Mouse (Mus musculus) cerebellum, adult (tissue): Measurements from ENCODE around the gene Dennd1b.

Experiments used
- ATAC-seq: cut with Nextera tagmentation; 2 replicates; pipeline ENCODE4 v1.9.2; 2017; ENCODE audit warnings: mild to moderate bottlenecking, moderate library complexity, mixed read lengths; ENCODE audit not compliant: insufficient number of reproducible peaks, low FRiP score, low TSS enrichment

The Dennd1b gene

DNA sequence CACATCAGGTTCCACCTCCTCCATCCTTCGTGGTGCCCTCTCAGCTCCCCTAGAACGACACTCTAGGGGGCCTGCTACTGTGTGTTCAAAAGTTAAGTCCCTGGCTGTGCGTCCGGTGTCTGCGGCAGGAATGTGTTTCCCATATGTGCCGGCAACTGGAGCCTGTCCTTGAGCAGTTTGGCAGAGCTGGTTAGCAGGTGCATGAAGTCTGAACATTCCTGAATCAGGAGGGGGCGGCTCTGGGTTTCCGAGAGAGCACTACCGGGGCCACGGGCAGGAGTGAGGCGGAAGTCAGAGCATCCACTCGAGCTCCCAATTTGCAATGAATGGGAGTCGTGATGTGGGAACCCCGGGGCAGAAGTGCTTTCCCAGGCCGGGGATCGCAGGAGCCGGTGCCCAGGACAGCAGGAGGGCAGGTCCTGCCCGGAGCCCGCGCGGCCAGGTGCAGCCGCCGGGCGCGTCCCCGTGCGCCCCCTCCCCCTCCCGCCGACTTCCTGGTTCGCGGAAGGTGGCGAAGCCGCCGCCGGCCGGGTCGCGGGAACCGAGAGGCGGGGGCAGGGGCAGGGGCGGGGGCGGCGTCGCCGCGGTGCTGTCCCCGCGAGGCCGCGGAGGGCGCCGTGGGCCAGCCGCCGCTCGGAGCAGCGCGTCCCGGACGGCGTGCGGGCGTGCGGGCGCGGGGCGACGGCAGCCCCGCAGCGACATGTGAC, at the start of gene Dennd1b:
Dennd1b (plus strand) TSS at position 275 of the 707 bp plus-strand sequence.
- ATAC-seq: peak; percentile 70

DNA sequence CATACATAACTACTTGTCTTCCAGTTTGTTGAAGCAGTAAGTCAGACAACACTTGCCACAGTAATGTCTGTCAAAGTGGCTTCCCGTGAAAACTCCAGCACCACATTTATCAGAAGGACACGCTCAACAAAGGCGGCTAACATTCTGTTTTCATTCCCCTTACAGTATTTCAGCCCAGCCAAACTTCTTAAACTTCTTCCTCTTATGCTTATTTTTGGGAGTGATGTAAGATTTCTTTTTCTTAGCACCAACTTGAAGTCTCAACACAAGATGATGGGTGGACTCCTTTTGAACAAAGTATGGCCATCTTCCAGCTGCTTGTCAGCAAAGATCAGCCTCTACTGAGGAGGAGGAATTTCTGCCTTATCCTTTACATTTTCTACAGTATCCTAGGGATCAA, 47.6 kb upstream of the Dennd1b start:
- no peak for ATAC-seq

DNA sequence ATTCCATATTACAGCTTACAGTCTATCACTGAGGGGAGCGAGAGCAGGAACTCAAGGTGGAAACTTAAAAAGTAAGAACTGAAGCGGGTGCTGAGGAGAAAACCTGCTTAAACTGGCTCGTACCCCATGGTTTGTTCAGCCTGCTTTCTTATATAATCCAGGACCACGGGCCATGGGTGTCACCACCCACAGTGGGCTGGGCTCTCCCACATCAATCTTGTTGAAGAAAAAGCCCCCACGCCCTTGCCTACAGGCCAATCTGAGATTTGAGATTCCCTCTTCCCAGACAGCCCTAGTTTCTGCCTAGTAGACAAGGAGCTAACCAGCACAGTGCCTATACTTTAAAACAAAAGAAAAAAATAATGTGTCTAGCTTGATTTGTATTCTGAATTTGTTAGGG, 43.6 kb upstream of the Dennd1b start:
- ATAC-seq: no peak

DNA sequence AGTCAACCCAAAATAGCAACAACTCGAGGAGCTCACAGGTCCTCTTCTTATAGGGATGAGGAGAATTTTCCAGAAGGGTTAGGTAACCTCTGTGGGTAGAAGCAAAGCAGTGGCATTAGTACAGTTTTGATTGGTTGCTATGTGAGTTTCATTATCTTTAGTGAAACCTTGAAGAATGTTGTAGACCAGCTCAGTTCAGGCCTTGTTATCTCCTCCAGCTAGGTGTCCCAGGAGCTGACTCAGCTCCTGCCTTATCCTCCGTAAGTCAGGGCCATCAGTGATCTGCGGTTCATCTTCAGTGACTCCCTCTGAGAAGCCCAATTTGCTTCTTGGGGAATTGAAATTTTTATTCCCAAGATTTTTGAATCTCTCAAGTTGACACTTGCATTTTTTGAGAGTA, 43.2 kb upstream of the Dennd1b start:
- no peak for ATAC-seq

DNA sequence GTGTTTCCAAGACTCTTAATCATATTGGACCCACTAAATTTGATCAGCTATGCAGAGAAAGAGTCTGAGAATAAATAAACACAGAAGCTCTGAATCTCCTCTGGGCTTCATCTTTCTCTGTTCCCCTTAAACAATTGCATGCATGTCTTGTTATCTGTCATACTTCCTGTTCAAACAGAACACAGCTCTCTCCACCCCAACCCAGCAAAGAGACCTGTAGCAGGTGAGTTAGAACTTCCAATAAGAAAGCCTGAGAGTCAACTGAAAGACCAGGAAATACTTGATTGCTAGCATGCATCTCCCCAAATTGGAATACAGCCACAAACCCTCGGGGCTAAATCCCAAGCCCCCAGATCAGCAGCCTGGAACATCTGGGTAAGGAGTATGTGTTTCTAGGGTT, 42.4 kb upstream of the Dennd1b start:
- no peak for ATAC-seq

DNA sequence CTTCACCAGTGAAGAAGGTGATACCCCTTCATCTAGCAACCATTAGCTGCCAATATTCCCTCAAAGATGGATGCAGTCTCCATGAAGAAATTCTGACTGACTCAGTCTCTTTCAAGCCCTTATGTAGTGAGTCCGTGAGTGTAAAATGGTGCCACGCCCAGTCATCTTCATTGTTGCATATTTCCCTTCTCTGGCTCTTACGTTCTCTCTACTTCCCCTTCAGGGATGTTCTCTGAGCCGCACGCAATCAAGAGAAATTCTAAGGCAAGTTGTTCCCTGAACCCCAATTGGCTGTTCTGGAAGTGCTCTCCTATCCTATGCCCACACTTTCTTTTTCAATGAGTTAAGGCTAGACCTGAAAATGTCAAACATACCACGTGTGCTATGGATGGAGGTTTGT, 40.3 kb upstream of the Dennd1b start:
- no peak for ATAC-seq

DNA sequence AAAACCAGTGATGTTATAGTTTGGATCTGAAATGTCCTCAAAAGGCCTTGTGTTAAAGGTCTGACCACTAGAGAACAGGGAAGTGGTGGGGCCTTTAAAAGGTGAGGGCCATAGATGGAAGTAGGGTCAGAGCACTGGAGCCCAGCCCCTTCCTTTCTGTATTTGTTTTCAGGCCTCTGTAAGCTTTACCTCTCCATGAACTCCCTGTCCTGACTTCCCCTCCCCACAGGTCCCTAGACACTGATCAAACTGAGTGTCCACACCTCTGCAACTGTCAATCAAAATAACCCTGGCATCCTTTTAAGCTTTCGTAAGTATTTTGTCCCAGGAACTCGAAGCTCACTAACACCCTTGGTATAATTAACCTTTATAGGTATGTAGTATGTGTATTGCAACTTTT, 39.0 kb upstream of the Dennd1b start:
- no peak for ATAC-seq

DNA sequence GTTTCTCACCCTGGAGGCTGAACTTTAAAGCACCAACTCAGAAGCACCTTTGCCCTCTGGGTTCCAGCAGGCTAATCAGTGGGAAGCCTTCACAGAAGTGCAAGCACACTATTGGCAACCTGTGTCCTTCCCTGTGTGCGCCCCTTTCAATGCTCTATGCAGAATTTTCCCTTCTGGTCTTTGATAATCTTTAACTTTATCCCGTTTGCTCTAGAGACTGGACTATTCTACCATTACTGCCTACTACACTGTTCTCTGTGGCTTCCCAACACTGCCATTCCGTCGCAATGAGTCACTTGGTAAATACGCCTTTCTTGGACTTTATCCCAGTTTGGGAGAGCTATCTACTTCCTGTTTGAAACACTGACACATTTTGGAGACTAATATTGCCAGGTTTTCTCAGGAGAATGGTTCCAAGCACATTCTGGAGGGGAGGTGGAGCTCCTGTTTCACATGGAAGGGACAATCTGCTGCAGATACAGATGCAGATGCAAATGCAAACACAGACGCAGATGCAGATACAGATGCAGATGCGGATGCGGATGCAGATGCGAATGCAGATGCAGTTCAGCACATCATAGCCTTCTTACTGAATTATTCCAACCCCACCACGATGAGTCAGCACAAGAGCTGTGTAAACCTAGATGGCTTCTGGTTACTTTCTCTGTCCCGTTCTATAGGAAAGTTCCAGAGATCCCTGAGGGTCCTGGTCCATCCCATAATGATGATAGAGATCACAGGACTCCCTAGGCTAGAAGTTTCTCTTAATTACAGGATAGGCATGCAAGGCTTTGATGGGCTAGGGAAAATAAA, 34.4 kb upstream of the Dennd1b start:
- no peak for ATAC-seq

DNA sequence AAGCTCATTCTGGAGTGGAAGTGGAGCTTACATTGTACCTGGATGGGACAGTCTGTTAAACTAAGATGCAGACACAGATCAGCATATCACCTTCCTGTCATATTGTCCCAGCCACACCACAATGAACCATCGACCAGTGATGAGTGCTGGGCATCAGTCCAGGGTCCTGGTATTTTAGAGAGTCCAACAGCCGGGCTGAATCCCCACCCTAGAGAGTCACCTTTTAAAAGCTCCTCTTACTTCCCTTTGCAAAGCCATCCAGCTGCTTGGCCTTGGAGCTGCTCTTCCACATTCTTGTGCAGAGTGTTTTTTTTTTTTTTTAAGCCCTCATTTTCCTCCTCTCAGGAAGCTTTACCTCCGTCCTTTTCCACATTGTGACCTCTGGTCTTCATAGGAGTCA, 33.2 kb upstream of the Dennd1b start:
- ATAC-seq: no peak

DNA sequence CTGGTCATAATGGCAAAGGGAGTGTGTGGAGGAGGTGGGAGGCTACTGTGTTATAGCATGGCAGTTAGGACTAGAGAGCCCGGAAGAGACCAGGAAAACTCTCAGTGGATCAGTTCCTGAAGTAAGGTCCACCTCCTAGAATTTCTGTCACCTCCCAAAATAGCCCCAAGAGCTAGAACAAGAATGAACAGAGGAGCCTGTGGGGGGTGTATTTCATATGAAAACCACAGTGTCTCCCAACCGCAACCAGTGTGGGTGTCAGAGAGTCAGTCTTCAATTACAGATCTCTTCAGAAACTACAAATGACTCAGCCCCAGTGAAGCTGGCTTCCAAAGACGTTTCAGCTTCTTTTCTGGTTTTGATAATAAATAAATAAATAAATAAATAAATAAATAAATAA, 32.4 kb upstream of the Dennd1b start:
- ATAC-seq: no peak

DNA sequence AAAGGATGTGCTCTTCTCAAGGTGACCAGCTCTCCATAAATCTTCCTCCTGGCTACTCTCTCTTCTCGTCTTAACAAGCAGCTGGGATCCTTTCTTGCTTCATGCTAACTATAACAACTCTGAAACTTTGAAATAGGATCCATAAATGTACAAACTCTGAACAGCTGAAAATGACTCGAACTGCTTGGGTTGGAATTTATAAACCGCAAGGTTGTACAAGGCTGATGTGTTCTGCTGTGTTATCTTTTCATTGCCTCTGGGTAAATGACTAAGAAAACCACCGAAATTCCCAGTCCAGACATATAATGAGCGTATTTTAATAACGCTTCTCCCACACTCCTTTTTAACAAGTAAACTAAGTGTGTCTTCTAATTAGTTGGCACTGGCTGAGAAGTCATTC, 27.1 kb upstream of the Dennd1b start:
- no peak for ATAC-seq

DNA sequence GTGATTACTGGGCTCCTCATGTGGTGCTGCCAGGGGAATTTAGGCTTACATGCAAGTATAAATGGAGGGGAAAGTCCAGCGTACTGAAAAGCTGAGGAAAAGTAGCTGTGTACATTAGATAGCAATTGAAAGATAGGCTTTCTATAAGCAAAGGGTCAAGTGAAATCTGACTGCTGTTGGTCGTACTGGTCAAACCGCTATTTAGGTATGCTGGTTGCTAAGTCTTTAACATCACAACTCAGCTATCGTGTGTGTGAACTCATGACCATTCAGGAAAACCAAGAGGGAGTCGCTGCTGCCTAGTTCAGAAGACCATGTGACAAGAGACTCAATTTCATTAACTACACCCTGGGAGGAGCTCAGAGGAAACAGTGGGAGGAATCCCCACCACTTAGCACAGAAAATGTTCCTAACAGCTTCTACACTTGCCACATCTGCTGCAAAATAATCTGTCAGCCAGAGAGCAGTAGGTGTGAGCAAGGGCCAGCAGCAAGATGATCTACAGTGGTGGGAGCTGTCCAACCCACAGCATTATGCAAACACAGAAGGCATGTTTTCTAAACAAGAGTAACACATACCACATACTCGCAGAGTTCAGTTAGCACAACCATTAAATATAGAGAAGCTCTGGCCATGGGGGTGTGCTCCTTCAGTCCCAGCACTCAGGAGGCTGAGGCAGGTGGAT, 25.4 kb upstream of the Dennd1b start:
- no peak for ATAC-seq

DNA sequence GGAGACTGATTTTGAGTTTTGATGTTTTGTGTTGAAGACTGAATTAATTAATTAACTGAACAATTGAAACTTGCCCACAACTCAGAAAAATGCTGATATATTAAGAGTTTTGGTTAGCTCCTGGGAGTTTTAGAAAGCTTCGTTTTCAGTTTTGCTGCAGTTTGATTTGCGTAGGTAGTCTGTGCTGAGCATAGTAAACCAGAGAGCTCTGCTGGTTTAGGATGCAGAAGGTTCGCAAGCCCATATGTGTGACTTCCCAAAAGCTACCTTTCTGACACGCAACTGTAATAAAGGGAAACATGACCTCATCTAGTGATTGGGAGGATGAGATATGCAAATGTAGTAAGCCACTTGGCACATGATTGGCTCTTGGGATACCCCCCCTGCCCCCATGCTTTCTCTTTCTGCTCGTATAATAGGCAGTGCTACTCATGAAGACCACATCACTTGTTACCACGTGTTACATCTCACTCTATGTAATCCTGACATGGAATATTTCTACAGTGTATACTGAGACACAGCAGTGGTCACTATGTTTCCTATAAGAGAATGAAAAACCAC, 23.6 kb upstream of the Dennd1b start:
- no peak for ATAC-seq

DNA sequence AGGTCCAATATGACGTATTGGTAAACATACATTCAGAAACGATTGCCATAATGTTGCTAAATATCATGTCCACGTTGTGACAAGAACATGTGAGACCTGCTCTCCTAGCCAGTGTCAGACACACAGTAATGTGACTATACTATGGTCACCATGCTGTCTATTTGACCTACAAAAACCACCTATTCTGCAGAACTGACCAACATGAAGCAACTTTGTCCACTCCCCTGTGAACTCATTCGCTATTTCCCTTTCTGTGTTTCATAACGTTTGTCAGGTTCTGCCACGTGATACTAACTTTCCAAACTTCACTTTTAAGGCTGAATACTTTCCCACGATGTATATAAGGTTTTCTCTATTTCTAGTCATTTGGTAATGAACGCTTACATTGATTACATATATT, 22.8 kb upstream of the Dennd1b start:
- no peak for ATAC-seq

DNA sequence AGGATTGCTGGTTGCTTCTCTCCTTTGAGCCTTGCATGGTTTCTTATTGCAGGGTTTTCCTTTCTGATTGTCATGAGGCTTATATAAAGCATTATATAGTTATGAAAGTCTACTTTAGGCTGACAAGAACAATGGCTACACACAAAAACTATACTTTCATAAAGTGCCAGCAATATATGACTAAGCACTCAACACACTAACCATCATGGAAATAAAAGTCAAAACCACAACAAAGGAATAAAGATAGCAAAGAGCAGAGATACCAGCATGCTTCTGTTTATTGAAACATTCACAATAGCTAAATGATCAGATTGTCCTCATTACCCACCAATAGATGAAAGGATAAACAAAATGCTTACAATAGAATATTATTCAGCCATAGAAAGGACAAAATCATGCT, 11.1 kb upstream of the Dennd1b start:
- ATAC-seq: no peak

DNA sequence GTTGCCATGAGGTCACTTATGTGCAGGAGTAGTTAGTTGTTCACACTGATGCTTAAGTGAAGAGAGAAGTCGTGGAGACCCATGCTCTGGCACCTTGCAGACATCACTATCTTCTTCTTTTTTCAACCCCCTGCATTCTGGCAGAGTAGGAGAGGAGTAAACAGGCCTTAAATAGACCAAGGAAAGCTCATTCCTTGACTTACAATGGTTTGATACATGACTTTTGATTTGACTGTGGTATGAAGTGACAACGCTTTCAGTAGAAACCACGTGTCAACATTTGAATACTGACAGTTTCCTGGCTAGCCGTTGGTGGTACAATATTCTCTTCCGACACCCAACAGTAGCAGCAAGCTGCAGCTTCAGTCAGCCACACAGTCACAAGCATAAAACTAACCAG, 8.3 kb upstream of the Dennd1b start:
- ATAC-seq: no peak

DNA sequence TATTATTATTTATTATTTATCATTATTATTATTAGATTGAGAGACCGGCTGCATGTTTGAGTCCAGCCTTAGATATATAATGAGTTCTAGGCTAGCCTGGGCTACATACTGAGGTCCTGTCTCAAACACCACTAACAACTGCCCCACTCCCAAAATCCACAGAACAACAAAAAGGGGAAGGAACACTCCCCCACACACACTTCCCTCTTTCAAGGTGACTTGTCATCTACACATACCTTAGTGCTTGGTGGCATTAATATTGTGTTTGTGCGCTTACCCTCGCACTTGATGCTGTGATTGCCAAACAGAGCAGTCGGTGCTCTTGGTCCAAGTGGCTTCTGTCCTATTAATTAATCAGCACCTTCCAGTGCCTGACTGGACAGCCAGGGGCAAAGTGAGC, 7.8 kb upstream of the Dennd1b start:
- no peak for ATAC-seq

DNA sequence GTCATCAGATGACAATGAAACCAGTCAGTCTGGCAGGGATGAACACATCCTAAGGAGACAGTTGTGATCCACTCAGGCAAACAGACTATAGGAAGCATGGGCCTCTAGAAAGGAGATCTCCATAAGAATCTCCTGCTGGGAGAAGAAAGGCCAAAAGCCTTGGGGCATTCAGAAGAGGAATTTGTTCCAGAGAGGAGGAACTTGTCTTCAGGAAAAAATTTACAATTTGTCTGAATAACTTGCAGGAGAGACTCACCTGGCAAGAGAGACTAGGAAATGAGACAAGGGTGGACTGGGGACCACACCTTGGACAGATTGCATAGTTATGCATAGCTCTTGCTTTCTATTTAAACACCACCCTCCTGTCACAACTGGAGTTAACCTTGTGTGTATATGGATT, 6.7 kb upstream of the Dennd1b start:
- ATAC-seq: no peak

DNA sequence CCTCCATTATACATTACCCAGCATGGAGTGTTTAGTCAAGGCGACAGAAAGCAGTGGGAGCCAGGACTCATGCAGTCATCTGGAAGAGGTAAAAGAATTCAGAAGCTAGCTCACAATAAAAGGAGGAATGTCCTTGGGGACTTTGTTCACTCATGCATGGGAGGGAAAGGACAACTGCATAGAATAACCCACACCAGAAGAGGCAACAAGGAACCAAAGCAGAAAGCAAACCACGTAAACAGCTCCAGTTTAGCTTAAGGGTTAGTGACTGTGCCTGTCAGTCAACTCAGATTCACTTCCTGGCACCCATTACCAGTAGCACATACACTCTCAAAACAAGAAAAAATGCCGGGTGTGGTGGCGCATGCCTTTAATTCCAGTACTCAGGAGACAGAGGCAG, 6.1 kb upstream of the Dennd1b start:
- no peak for ATAC-seq

DNA sequence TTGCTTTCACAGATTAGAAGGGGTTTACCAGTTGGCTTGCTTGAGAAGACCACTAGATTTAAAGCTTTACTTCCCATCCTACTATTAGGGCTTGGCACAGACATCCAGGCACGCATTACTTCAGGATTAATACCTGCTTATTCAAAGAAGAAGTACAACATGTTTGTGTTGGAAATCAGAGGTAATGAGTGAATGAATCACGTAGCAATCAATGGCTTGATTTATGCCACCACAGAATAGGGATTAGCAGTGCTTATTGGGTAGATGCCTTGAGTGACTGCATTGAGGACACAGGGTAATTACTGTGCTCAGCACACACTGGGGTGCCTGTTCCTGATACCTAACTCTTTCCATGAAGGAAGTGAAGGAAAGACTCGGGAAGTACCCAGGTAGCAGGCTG, 4.4 kb upstream of the Dennd1b start:
- ATAC-seq: no peak

DNA sequence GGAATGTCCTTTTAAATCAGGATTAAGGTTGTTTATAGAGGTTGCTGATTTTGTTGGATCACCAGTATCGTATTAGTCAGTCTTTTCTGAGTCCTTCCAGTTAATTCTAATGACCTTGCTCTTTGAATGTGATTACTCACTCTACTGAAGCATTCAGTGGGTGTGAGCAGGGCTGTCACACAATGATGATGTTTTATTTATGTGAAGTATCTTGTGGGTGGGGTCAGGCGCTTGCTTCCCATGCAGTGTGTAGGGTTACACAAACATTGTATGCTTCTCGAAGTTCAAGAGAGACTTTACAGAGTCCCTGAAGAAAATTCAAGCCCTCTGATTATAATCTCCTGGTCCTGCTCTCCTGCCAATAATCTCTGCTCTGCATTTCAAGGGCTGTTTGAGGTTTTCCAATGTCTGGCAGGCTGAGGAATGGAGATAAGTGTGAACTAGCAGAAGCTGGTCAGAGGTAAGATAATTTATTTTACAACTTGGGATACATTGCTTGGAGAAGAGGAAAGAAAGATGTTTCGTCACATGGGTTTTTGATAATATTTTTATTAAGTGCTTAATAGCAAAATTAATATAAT, 3.2 kb upstream of the Dennd1b start:
- ATAC-seq: no peak
